Mouse (Mus musculus) C2C12 (cell line): ENCODE data around the gene Dus1l.

ENCODE experiments used
- CEBPB ChIP-seq: IDR thresholded peaks from one replicate; pipeline ENCODE4 v1.6.1; 2011; ENCODE audit warnings: low read depth, mild to moderate bottlenecking, control low read depth, moderate library complexity
- CTCF ChIP-seq: IDR thresholded peaks from one replicate; pipeline ENCODE4 v1.5.1; 2011; ENCODE audit not compliant: control insufficient read depth, insufficient read depth, insufficient read length
- FOSL1 ChIP-seq: IDR thresholded peaks from one replicate; pipeline ENCODE4 v1.8.0; 2011; ENCODE audit warnings: mild to moderate bottlenecking, low read length; ENCODE audit not compliant: poor library complexity, insufficient read depth, severe bottlenecking
- MAX ChIP-seq: IDR thresholded peaks from one replicate; pipeline ENCODE4 v1.6.1; 2011; ENCODE audit warnings: mild to moderate bottlenecking, control low read depth
- MYOD1 ChIP-seq: IDR thresholded peaks from one replicate; pipeline ENCODE4 v1.6.1; 2011; ENCODE audit warnings: low read depth; ENCODE audit not compliant: control insufficient read depth, insufficient read length
- MYOG ChIP-seq: IDR thresholded peaks from one replicate; pipeline ENCODE4 v1.6.1; 2011; ENCODE audit not compliant: control insufficient read depth, insufficient read length; ENCODE audit errors: extremely low read depth
- USF1 ChIP-seq: IDR thresholded peaks from one replicate; pipeline ENCODE4 v1.6.1; 2011; ENCODE audit warnings: low read depth, mild to moderate bottlenecking, control low read depth, moderate library complexity

DNA sequence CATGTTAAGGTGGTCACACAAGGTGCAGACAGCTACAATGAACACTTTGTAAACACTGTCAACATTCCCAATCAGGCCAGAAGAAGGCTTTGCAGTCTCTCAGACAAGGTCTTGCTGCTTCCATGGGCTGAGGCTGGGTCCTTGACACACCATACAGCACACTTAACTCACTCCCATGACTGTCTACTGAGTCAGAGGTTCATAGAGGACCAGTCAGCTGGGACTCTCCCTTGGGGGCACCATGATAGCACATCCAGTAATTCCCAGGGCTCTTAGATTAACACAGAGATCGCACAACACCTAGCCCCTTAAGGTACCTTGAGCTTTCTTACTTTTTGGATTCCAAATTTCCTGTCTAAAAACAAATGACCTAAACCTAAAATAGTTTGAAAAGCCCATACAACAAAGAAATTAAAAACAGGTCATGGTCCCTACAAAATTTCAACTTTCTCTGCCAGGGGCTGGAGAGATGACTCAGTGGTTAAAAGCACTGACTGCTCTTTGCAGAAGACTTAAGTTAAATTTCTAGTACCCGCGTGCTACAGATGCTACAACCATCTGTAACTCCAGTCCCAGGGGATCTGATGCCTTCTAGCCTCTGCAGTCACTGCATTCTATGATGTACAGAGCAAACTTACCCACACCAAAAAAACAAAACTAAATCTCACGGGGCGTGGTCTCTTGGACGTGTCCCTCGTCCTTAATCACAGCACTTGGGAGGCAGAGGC, 22.6 kb downstream of the Dus1l start:
- TF ChIP-seq CTCF = no peak
- TF ChIP-seq USF1 = no peak
- TF ChIP-seq MYOG = no peak
- no peak for TF ChIP-seq MAX
- TF ChIP-seq CEBPB = no peak
- peak; percentile 44 for TF ChIP-seq FOSL1
- no peak for TF ChIP-seq MYOD1
